Mouse (Mus musculus): ENCODE measurements around the gene Lrrc74a.

Gene Lrrc74a

GRCm38 (mm10) chr12:86734319-86734810 is at the start of gene Lrrc74a:
Gene Lrrc74a (plus strand): TSS chr12:86734369.
- DNase-seq = no peak

GRCm38 (mm10) chr12:86685275-86685674 is 48.9 kb upstream of the Lrrc74a start:
- no peak for DNase-seq

- DNase-seq = no peak
Measured at GRCm38 (mm10) chr12:86686551-86687330, 47.4 kb upstream of the Lrrc74a start.

- no peak for DNase-seq
Measured at GRCm38 (mm10) chr12:86687445-86687955, 46.7 kb upstream of the Lrrc74a start.

- DNase-seq = no peak
Measured at GRCm38 (mm10) chr12:86687971-86688573, 46.1 kb upstream of the Lrrc74a start.

- DNase-seq = no peak
Measured at GRCm38 (mm10) chr12:86688917-86689316, 45.3 kb upstream of the Lrrc74a start.

GRCm38 (mm10) chr12:86690700-86691485 is 43.3 kb upstream of the Lrrc74a start:
- no peak for DNase-seq

- DNase-seq = no peak
Measured at GRCm38 (mm10) chr12:86692471-86693356, 41.5 kb upstream of the Lrrc74a start.

- no peak for DNase-seq
Measured at GRCm38 (mm10) chr12:86693389-86693788, 40.8 kb upstream of the Lrrc74a start.

GRCm38 (mm10) chr12:86694441-86694840 is 39.7 kb upstream of the Lrrc74a start:
- no peak for DNase-seq

- DNase-seq = no peak
Measured at GRCm38 (mm10) chr12:86697996-86698395, 36.2 kb upstream of the Lrrc74a start.

GRCm38 (mm10) chr12:86698537-86698936 is 35.6 kb upstream of the Lrrc74a start:
- DNase-seq = no peak

GRCm38 (mm10) chr12:86699965-86700926 is 33.9 kb upstream of the Lrrc74a start:
- DNase-seq = no peak

- DNase-seq = no peak
Measured at GRCm38 (mm10) chr12:86700927-86701310, 33.2 kb upstream of the Lrrc74a start.

GRCm38 (mm10) chr12:86701491-86701890 is 32.7 kb upstream of the Lrrc74a start:
- no peak for DNase-seq

- DNase-seq = no peak
Measured at GRCm38 (mm10) chr12:86702690-86703089, 31.5 kb upstream of the Lrrc74a start.

- no peak for DNase-seq
Measured at GRCm38 (mm10) chr12:86705843-86706242, 28.3 kb upstream of the Lrrc74a start.

- no peak for DNase-seq
Measured at GRCm38 (mm10) chr12:86714026-86714425, 20.1 kb upstream of the Lrrc74a start.

GRCm38 (mm10) chr12:86715401-86715800 is 18.8 kb upstream of the Lrrc74a start:
- DNase-seq = peak; percentile 20 to 34

GRCm38 (mm10) chr12:86716962-86717361 is 17.2 kb upstream of the Lrrc74a start:
- no peak for DNase-seq

All from thymus, adult 18-20 months (tissue).